Mouse (Mus musculus) urinary bladder, adult 18-20 months (tissue): ENCODE results near the gene Gm42906.

Experiments used
- DNase-seq, 2 experiments: peaks; one replicate each; pipeline ENCODE4 v3.0.0; 2022; ENCODE audit warnings: low spot score in 2 of 2, mixed read lengths in 2 of 2

The Gm42906 gene

GRCm38 (mm10) chr5:151394690-151395089 lies 33.3 kb downstream of the Gm42906 start:
- no peak for DNase-seq

GRCm38 (mm10) chr5:151393821-151394662 lies 33.9 kb downstream of the Gm42906 start:
- DNase-seq = no peak

- no peak for DNase-seq
Measured at GRCm38 (mm10) chr5:151389827-151390226, 38.1 kb downstream of the Gm42906 start.

- no peak for DNase-seq
Measured at GRCm38 (mm10) chr5:151379896-151380295, 48.1 kb downstream of the Gm42906 start.

GRCm38 (mm10) chr5:151379210-151379609 lies 48.8 kb downstream of the Gm42906 start:
- DNase-seq = no peak

- DNase-seq = no peak
Measured at GRCm38 (mm10) chr5:151376931-151377330, 51.0 kb downstream of the Gm42906 start.

GRCm38 (mm10) chr5:151374825-151375224 lies 53.1 kb downstream of the Gm42906 start:
- DNase-seq = no peak

GRCm38 (mm10) chr5:151371130-151371529 lies 56.8 kb downstream of the Gm42906 start:
- no peak for DNase-seq

- DNase-seq = peak in 1 of 2 experiments; percentile 14
Measured at GRCm38 (mm10) chr5:151369306-151369721, 58.6 kb downstream of the Gm42906 start.

- DNase-seq = peak; percentile 97 to 99
Measured at GRCm38 (mm10) chr5:151368395-151369190, 59.4 kb downstream of the Gm42906 start.

GRCm38 (mm10) chr5:151367881-151368394 lies 60.0 kb downstream of the Gm42906 start:
- peak in 1 of 2 experiments; percentile 16 for DNase-seq

GRCm38 (mm10) chr5:151367317-151367716 lies 60.6 kb downstream of the Gm42906 start:
- DNase-seq = no peak

GRCm38 (mm10) chr5:151363343-151364000 lies 64.5 kb downstream of the Gm42906 start:
- no peak for DNase-seq

- DNase-seq = no peak
Measured at GRCm38 (mm10) chr5:151349616-151350015, 78.3 kb downstream of the Gm42906 start.

- no peak for DNase-seq
Measured at GRCm38 (mm10) chr5:151348418-151348817, 79.5 kb downstream of the Gm42906 start.

GRCm38 (mm10) chr5:151346626-151347025 lies 81.3 kb downstream of the Gm42906 start:
- peak; percentile 31 to 45 for DNase-seq

GRCm38 (mm10) chr5:151344737-151345136 lies 83.2 kb downstream of the Gm42906 start:
- DNase-seq = no peak

- no peak for DNase-seq
Measured at GRCm38 (mm10) chr5:151333686-151334085, 94.3 kb downstream of the Gm42906 start.

GRCm38 (mm10) chr5:151333191-151333594 lies 94.8 kb downstream of the Gm42906 start:
- no peak for DNase-seq

- no peak for DNase-seq
Measured at GRCm38 (mm10) chr5:151315804-151316597, 112.0 kb downstream of the Gm42906 start.

- no peak for DNase-seq
Measured at GRCm38 (mm10) chr5:151300286-151300685, 127.7 kb downstream of the Gm42906 start.
